Mouse (Mus musculus) ovary, postnatal 10 days (tissue): Measurements from ENCODE around the gene S1pr1.

Experiments used
- DNase-seq: peaks from one replicate; pipeline ENCODE4 v3.0.0; 2022; ENCODE audit warnings: low spot score

Gene S1pr1

DNA sequence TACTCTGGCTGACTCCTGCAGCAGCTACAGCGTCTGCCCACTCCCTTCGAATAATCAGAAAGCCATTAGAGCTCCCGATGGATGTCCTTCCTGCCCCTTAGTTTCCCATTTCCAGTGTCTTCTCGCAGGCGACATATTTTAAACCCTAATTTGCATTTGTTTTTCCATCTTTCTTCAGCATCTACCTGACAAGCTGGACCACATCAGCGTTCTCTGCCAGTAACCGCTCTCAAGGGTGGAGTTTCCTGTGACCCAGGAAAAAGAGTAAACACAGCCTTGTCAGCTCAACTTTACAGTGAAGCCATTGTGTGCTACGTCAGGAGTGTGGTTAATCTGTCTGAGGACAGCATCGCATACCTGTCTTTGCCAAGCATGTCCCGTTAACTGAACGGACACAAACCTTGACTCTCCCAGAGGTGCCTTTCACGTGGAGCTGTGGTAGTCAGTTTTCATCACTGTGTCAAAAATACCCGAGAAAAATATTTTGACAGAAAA, 41.2 kb downstream of the S1pr1 start:
- DNase-seq: no peak

DNA sequence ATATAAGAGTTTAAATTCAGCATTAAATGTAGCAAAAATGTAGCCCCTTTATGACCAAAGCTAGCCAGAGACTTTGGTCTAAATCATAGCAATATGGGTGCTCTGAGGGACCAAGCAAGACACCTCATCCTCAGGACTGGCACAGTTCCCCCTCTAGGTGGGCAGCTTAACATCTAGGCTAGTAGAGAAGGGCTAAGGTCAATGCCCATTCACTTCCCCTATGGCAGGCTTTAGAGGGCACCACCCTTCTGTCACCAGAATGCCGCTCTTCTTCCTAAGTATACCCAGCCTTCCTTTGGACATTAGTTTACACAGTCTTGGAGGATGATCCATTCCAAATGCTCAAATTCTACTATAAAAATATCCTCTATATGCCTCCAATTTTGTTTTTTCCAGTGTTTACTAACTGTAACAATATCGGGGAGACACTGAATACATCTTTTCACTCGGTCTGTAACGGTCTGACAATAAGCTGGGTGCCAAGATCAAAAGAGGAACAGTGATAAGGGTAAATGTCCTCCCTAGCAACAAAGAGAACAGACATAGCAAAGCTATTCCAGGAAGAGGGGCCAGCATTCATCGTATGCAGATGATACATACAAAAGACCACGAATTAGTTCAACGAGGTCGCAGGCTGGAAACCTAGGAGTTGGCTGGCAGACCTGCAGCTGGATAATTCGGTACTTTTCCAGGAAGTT, 41.8 kb downstream of the S1pr1 start:
- DNase-seq: no peak

DNA sequence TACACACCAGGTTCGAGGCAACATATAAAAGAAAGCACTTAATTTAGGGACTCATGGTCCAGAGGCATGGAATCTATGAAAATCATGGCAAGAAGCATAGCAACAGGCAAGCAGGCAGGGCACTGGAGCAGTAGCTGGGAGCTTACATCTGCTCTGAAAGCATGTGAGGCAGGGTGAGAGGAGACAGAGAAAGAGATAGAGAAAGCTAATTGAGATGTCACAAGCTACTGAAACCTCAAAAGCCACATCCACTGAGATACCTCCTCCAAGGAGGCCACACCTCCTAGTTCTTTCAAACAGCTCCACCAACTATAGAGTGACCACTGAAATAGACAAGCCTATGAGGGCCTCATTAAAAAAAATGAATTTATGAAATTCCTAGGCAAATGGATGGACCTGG, 45.6 kb downstream of the S1pr1 start:
- no peak for DNase-seq

DNA sequence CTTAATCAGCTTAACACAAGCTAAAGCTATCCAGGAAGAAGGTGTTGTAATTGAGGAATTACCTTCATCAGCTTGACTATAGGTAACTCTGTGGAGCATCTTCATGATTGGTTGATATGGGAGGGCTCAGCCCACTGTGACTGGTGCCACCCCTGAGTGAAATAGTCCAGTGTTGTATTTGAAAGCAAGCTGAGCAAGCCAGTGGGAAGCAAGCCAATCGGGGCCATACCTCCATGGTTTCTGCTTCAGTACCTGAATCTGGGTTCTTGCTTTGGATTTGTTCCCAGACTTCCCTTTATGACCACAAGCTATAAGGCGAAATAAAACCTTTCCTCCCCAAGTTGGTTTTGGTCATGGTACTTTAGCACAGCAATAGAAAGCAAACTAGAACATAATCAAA, 47.7 kb downstream of the S1pr1 start:
- no peak for DNase-seq

DNA sequence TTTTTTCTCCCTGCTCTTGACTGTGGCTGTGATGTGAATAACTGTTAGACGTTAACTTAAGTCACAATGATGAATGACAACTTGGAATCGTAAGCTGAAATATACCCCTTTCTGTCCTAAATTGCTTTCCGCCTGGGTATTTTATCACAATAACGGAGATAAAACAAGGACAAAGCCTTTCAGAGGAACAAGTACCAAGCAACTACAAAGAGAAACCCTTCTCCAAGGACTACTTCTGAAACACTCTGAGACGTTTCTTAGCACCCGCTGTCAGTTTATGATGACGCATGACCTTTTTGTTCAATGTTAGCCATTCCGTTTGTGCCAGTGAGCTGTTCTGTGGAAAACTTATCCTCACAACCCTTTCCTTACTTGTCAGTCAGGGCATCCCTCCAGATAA, 48.3 kb downstream of the S1pr1 start:
- no peak for DNase-seq

DNA sequence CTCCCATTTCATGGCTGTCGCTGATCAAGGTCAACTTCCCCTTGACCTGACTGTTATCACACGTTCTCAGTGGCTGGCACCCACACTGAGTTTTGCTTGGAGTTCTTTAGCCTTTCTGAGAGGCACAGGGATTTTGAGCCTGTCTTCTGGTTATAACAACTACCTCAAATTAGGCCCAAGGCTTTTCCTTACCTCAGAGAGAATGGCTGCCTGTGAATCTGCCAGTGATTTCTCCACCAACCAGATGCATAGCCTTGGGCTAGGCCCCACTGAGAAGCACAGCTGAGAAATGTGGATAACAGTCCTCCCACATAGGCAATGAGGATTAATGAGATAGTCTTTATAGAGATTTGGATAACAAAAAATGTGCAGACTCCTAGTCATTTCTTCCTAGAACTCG, 50.4 kb downstream of the S1pr1 start:
- no peak for DNase-seq

DNA sequence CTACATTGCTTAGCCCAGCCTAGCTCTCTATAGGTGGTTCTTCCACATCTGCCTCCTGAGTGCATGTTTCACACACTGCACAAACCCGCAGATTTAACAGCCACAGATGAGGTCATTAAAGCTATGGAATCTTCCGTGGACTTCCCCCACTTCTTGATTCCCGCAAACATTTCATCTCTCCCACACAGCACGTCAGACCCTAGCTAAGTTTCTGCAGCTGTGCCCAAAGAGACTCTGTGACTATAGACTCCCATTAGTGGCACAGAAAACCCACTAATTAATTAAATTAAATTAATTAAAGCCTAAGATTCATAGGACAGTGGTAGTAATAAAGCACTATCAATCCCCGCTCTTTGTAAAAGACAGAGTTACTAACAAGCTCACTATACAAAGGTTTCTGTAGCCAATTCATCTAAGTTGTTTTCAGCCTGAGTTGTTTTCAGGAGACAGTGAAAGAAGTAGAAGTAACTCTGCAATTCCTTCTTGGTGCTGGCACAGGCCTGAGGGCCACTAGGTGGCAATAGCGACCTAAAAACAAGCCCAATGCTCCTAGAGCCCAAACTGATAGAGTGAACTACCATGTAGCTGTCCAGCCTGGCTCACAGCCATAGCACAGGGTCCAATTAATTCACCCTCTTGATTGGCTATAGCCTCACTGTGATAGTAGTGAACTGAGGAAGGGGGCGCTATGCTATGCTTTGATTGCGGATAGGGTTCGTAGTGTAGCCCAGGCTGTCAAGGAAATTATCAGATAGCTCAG, 54.0 kb downstream of the S1pr1 start:
- peak; percentile 21 for DNase-seq
